Mouse (Mus musculus) c-Kit-positive CD71-negative TER-119-negative erythroid progenitor cells, embryonic 14.5 days (primary cell): ENCODE results near the gene Gm14743.
"Not testable (repeated sequence)": the region's sequence is repeated elsewhere in the genome, so short reads cannot be mapped to it uniquely, and the experiment has no call there.

ENCODE experiments used
- DNase-seq: peaks from one replicate; pipeline ENCODE4 v3.0.0-alpha.2; 2013; ENCODE audit warnings: low read depth

Gene Gm14743

DNA sequence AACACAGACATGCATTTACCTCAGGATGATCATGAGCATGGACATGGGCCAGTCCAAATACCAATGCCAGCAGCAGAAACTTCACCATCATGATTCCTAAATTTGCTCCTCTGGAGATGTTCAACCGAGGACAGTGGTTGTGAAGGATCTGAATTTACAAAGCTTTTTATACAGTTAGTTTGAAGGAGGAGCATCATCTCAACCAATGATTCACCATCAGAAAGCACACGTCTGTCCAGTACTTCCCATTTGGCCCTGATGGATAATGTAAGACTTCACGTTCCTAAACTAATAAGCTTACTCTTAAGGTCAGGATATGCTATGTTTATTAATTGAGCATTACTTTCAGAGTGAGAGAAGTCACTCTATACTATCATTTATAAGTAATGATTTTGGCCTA, at the start of gene Gm14743:
TSS of gene Gm14743 (minus strand) at position 101 of the 400 bp plus-strand sequence.
- DNase-seq, result not testable (repeated sequence)

DNA sequence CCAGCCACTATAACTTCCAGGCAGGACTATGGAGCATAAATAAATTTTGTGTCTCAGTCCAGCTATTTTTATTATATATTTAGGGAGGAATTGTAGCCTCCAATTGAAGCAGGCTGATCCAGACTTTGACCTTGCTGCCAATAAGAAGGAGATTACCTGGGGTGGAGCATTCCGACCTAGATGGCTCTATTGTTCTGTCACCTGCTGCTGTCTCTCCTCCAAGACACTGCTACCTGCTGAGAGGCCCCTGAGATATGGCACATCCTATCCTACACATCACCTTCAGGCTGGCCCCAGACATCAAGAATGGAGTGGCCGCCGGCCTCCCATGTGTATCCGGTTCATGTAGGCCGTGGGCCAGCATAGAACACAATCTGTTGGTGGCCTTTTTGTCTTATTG, 42.9 kb downstream of the Gm14743 start:
- DNase-seq, result no peak

- not testable (repeated sequence) for DNase-seq
Observed at GRCm38 (mm10) chrX:78202220-78202619, 43.5 kb downstream of the Gm14743 start.
